Mouse (Mus musculus): ENCODE results near the gene Lap3. TPM values are rescaled to one million over a fixed set of nuclear protein-coding genes. Genes with fewer than 3 reads are reported as not detected.

Gene Lap3
- total and polyA plus RNA-seq, 3 experiments: 108 to 167 (median 130) TPM

DNA sequence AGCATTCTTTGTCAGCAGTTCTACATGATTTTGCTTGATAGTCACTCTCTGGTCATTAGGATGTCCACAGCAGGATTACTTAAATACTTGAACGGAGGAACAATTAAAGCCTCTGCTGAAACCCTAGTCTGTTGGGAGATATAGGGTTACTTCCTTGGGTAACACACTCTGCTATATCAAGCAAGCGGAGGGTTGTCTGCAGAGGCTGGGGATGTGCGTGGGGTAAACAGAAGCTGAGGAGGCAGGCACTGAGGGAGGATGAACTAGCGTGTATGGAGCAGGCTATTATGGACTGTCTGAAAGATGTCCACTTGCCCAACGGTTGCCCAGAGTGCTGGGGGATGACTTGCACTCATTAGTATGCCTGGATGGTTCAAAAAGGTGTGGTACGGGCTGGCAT lies 39.7 kb upstream of the Lap3 start, which contains the start of gene Clrn2:
Gene Clrn2 (plus strand): TSS at position 301 of the 400 bp plus-strand sequence.
- dilution Hi-C loops (cut with MboI; ENCODE audit: extremely low pct_ligation_motif_present, extremely low pct_unique_long_range_greater_than_20kb, low sequenced_read_pairs): no loop called here

DNA sequence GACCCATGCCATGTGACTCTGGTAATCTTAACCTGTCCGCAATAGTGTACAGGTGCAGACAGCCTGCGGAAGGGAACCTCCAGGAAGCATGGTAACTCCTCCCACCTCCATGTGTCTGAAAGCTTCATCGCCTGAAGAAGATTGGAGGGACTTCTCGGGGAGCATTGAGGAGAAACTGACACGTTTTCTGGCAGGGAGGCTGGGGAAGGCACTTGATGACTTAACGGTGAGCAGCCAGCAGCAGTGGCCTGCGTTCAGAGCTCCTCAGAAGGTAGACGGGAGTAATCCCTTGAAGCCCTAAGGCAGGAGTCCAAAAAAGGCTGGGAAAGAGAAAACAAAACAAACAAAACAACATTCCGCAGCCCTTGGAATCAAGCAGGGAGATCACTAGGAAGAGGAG lies 38.7 kb upstream of the Lap3 start:
- Histone ChIP-seq H3K4me1 (ENCODE audit: control insufficient read depth in 1 of 2, insufficient read depth in 2 of 2) (peaks cover 0 to 5% of the 10 kb centered on the region in 2 experiments; a peak in 2 of 4 replicates), H3K27ac (ENCODE audit: insufficient read depth, low read depth) (no peak overlapping the region), H3K79me2 (replicated peaks; ENCODE audit: control insufficient read depth, extremely low read depth, insufficient read depth, poor library complexity, severe bottlenecking) (no peaks in the 10 kb centered on the region), H3K9ac (ENCODE audit: insufficient read depth, low read depth) (no peak overlapping the region), H3K27me3 (replicated peaks) (peaks cover 6% of the 10 kb centered on the region), H3K9me3 (replicated peaks; ENCODE audit: low read length) (no peaks in the 10 kb centered on the region), H3K4me3 (replicated peaks in 1 of 3; ENCODE audit: low read depth in 2 of 3, low read length in 2 of 3, poor library complexity in 1 of 3) (no peak overlapping the region), H3K4me2 (ENCODE audit: insufficient read depth, low read depth, poor library complexity, severe bottlenecking) (no peak overlapping the region), H3K36me3 (replicated peaks in 1 of 2; ENCODE audit: control insufficient read depth in 1 of 2, insufficient read depth in 1 of 2, low read length in 1 of 2) (no peaks in the 10 kb centered on the region)
- DNase-seq (ENCODE audit: extremely low read depth): no peak
- dilution Hi-C loops (cut with MboI; ENCODE audit: extremely low pct_ligation_motif_present, extremely low pct_unique_long_range_greater_than_20kb, low sequenced_read_pairs) (no loop called here), in situ Hi-C loops (cut with MboI; ENCODE audit: low pct_ligation_motif_present, low pct_unique_long_range_greater_than_20kb, low sequenced_read_pairs) (loop anchor here (25.0 kb wide), 1 partner anchor 883 kb away; no protein-coding TSS in a partner anchor)
- TF ChIP-seq BHLHE40 (IDR thresholded peaks at IDR 0.05; ENCODE audit: low read depth, low read length): no peak
- TF ChIP-seq UBTF (IDR thresholded peaks at IDR 0.05; ENCODE audit: low read depth, low read length): no peak
- TF ChIP-seq SMC3 (IDR thresholded peaks at IDR 0.05; ENCODE audit: low read depth, low read length): no peak
- TF ChIP-seq E2F4 (IDR thresholded peaks at IDR 0.05; ENCODE audit: insufficient replicate concordance, low read depth, low read length): no peak
- TF ChIP-seq USF2 (conservative IDR thresholded peaks at IDR 0.05; ENCODE audit: low read depth, low read length): no peak
- no peak for TF ChIP-seq SIN3A (IDR thresholded peaks at IDR 0.05; ENCODE audit: low read length)
- TF ChIP-seq GABPA (IDR thresholded peaks at IDR 0.05; ENCODE audit: insufficient replicate concordance, low read depth, low read length): no peak
- TF ChIP-seq MXI1 (IDR thresholded peaks at IDR 0.05; ENCODE audit: low read depth, low read length): no peak
- no peak for TF ChIP-seq ZKSCAN1 (IDR thresholded peaks at IDR 0.05; ENCODE audit: borderline replicate concordance, low read depth, low read length)
- TF ChIP-seq ETS1 (conservative IDR thresholded peaks at IDR 0.05; ENCODE audit: low read depth, low read length): no peak
- TF ChIP-seq JUND (conservative IDR thresholded peaks at IDR 0.05; ENCODE audit: low read depth, low read length): no peak
- no peak for TF ChIP-seq CHD2 (IDR thresholded peaks at IDR 0.05; ENCODE audit: low read length)
- no peak for TF ChIP-seq KAT2A (IDR thresholded peaks at IDR 0.05; ENCODE audit: insufficient replicate concordance, low read length)
- no peak for TF ChIP-seq CHD1 (IDR thresholded peaks at IDR 0.05; ENCODE audit: low read depth, low read length)
- no peak for TF ChIP-seq TBP (conservative IDR thresholded peaks at IDR 0.05; ENCODE audit: low read depth, low read length)
- TF ChIP-seq ELF1 (IDR thresholded peaks at IDR 0.05; ENCODE audit: low read depth, low read length): no peak
- no peak for TF ChIP-seq MAZ (IDR thresholded peaks at IDR 0.05; ENCODE audit: low read depth, low read length)
- no peak for TF ChIP-seq MAFK (IDR thresholded peaks at IDR 0.05; ENCODE audit: insufficient replicate concordance, low read length)

More for the DNA sequence above, 39.7 kb upstream of the Lap3 start, which contains the start of gene Clrn2:
- H3K79me2 ChIP-seq (replicated peaks; ENCODE audit: control insufficient read depth, extremely low read depth, insufficient read depth, poor library complexity, severe bottlenecking): no peaks in the 10 kb centered on the region
- TF ChIP-seq SMC3 (IDR thresholded peaks at IDR 0.05; ENCODE audit: low read depth, low read length): no peak
- no peak for TF ChIP-seq NELFE (IDR thresholded peaks at IDR 0.05; ENCODE audit: low read depth, low read length)
- no peak for TF ChIP-seq SIN3A (IDR thresholded peaks at IDR 0.05; ENCODE audit: low read length)
- TF ChIP-seq MAX (IDR thresholded peaks at IDR 0.05; ENCODE audit: low read length): no peak
- no peak for TF ChIP-seq JUND (conservative IDR thresholded peaks at IDR 0.05; ENCODE audit: low read depth, low read length)
- TF ChIP-seq EP300 (IDR thresholded peaks at IDR 0.05; ENCODE audit: low read length): no peak
- no peak for TF ChIP-seq POLR2A (IDR thresholded peaks at IDR 0.05; ENCODE audit: low read depth, low read length)
- no peak for TF ChIP-seq USF2 (conservative IDR thresholded peaks at IDR 0.05; ENCODE audit: low read depth, low read length)
- no peak for TF ChIP-seq MEF2A (IDR thresholded peaks at IDR 0.05; ENCODE audit: borderline replicate concordance, low read depth, low read length)
- TF ChIP-seq ZC3H11A (IDR thresholded peaks at IDR 0.05; ENCODE audit: low read depth, low read length): no peak
- TF ChIP-seq MAFK (IDR thresholded peaks at IDR 0.05; ENCODE audit: insufficient replicate concordance, low read length): no peak
- no peak for TF ChIP-seq POLR2AphosphoS2 (IDR thresholded peaks at IDR 0.05; ENCODE audit: low read depth, low read length)
- TF ChIP-seq RCOR1 (conservative IDR thresholded peaks at IDR 0.05; ENCODE audit: low read depth, low read length): no peak
- TF ChIP-seq KAT2A (IDR thresholded peaks at IDR 0.05; ENCODE audit: insufficient replicate concordance, low read length): no peak
- peaks cover 3 to 14% of the 10 kb centered on the region in 2 experiments for H3K4me1 ChIP-seq (ENCODE audit: control insufficient read depth in 1 of 2, insufficient read depth in 2 of 2)
- in situ Hi-C loops (cut with MboI; ENCODE audit: low pct_ligation_motif_present, low pct_unique_long_range_greater_than_20kb, low sequenced_read_pairs): loop anchor here (25.0 kb wide), 1 partner anchor 884 kb away; no protein-coding TSS in a partner anchor
- H3K9ac ChIP-seq (ENCODE audit: insufficient read depth, low read depth): no peak within 1 kb of the TSS
- H3K27me3 ChIP-seq (replicated peaks): peaks cover 6% of the 10 kb centered on the region
- no peaks in the 10 kb centered on the region for H3K36me3 ChIP-seq (replicated peaks in 1 of 2; ENCODE audit: control insufficient read depth in 1 of 2, insufficient read depth in 1 of 2, low read length in 1 of 2)
- H3K9me3 ChIP-seq (replicated peaks; ENCODE audit: low read length): no peaks in the 10 kb centered on the region
- no peak within 1 kb of the TSS for H3K4me2 ChIP-seq (ENCODE audit: insufficient read depth, low read depth, poor library complexity, severe bottlenecking)
- no peak within 1 kb of the TSS for H3K4me3 ChIP-seq (replicated peaks in 1 of 3; ENCODE audit: low read depth in 2 of 3, low read length in 2 of 3, poor library complexity in 1 of 3)
- DNase-seq (ENCODE audit: extremely low read depth): no peak
- H3K27ac ChIP-seq (ENCODE audit: insufficient read depth, low read depth): no peak within 1 kb of the TSS

Measured in CH12.LX (cell line).